Mouse (Mus musculus) macrophage (primary cell): Measurements from ENCODE around the gene Cpsf3. TPM values are rescaled to one million over a fixed set of nuclear protein-coding genes. Genes with fewer than 3 reads are reported as not detected.

Experiments used
- H3K27ac ChIP-seq: fragments of 350-480 bp; formaldehyde crosslinking; 2 replicates; pipeline ENCODE4 v1.9.0; 2021
- H3K36me3 ChIP-seq: fragments of 350-480 bp; formaldehyde crosslinking; 2 replicates; pipeline ENCODE4 v1.9.0; 2021; ENCODE audit errors: inconsistent target
- H3K4me3 ChIP-seq: fragments of 350-480 bp; formaldehyde crosslinking; 2 replicates; pipeline ENCODE4 v1.9.0; 2021; ENCODE audit errors: inconsistent target
- H3K79me2 ChIP-seq: fragments of 350-480 bp; formaldehyde crosslinking; 2 replicates; pipeline ENCODE4 v1.9.0; 2021; ENCODE audit errors: inconsistent target
- WGBS: methylation state at CpG from one replicate; pipeline ENCODE4 v1.1.7; 2026; ENCODE audit warnings: inconsistent platforms; ENCODE audit not compliant: missing documents; 5-methylcytosine and 5-hydroxymethylcytosine counted together
- polyA plus RNA-seq: library from polyadenylated mRNA; stranded (reverse); fragments of 250-400 nt; gene quantifications from 3 replicates; pipeline ENCODE4 v1.2.4, GENCODE M21; 2018; ENCODE audit warnings: inconsistent platforms
- total RNA-seq, 78 experiments: library from RNA; depleted of rRNA; stranded (reverse); fragments of 250-400 nt; gene quantifications; 1 replicate in 9 of 78; 2 replicates in 24 of 78; 3 replicates in 43 of 78; 4 replicates in 2 of 78; pipeline ENCODE4 v1.2.4; 2018; ENCODE audit warnings: inconsistent platforms in 56 of 78

Gene Cpsf3
- total RNA-seq (2018; cell fraction: chromatin; rRNA removed), result 100 to 1,000 TPM in 6 of 26 experiments, 10 to 100 TPM in 20; 13.2 to 105 (median 59.4) TPM
- 10 to 100 TPM; 27.8 to 44.6 (median 38.7) TPM for total RNA-seq (2018; cell fraction: cytosol; rRNA removed)
- total RNA-seq (2018; cell fraction: nucleus; rRNA removed), result 10 to 100 TPM; 14.5 to 96.3 (median 47.1) TPM
- 39.6 to 58.9 TPM (median 52.0 TPM) in 3 replicates for polyA plus RNA-seq

DNA sequence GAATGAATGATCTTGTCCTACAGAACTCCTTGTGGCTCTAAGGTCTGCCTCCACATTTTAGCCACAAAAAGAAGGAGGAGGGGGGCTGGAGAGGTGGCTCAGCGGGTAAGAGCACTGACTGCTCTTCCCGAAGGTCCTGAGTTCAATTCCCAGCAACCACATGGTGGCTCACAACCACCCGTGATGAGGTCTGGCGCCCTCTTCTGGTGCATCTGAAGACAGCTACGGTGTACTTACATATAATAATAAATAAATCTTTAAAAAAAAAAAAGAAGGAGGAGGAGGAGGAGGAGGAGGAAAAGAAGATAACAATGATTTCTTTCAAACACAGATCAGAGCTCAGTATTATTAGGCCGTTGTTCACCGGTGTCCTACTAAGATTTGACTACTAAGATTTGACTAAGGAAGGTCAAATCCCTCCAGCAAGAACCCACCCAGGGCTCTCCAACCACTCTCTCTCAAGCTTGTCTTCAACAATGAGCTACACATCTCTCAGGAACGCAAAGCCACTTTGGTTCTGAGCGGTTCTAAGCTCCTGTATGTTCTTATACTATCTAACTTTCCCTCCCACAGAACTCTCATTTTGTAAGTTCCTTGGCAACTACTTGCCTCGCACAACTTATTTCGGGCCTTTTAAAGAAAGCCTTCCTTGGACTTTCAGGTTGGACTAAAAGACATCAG, at the start of gene Cpsf3:
TSS of gene Cpsf3 (plus strand) at position 631 of the 681 bp plus-strand sequence.
- peak within 1 kb of the TSS; percentile 92 for H3K27ac ChIP-seq
- 68% methylated on average over 6 of the region's 11 CpGs for WGBS
- peaks cover 82% of the 10 kb centered on the region for H3K79me2 ChIP-seq
- H3K4me3 ChIP-seq, result peak within 1 kb of the TSS; percentile 99
- H3K36me3 ChIP-seq, result peaks cover 3% of the 10 kb centered on the region

DNA sequence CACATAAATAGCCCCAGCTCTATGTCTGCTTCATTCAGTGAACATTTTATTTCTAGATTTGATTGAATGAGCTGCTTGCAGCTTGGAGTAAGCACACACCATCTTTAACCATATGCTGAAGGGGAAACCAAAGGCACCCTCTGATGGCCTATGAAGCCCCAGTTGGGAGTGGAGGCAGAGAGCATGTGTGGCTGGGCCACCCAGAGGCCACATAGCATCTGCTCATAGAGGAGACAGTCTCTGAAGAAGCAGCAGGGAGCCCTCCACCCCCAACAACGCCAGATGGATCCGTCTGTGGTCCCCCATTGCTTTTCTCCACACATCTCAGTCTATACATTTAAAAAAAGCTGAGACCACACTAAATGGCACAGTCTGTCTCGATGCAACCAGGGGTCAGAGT, 43.2 kb upstream of the Cpsf3 start:
- Histone ChIP-seq H3K4me3 (no peak overlapping the region), H3K36me3 (no peaks in the 10 kb centered on the region), H3K79me2 (no peaks in the 10 kb centered on the region), H3K27ac (no peak overlapping the region)
- WGBS, result 95% methylated on average over 3 of the region's 3 CpGs

DNA sequence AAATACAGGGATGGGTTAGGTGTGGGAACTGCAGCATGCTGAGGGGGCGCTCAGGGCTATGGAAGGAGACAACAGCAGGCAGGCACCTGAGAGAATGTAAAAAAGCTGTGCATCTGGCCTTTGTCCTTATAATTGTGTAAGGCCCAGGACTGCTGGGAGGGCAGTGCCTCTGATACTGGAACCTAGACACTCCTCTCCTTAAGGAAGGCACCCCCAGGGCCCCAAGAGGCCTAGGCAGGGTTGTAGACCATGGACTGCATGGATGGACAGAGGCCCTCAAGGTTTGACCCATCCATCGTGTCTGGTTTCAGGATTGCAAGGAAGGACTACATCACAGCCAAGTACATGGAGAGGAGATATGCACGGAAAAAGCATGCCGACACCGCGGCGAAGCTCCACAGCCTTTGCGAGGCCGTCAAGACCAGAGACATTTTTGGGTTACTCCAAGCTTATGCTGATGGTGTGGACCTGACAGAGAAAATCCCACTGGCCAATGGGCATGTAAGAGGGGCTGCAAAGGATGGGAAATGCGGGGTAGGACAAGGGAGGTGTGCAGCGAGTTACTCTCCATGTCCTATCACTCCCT, 40.7 kb upstream of the Cpsf3 start:
- Histone ChIP-seq H3K27ac (no peak overlapping the region), H3K79me2 (no peaks in the 10 kb centered on the region), H3K36me3 (no peaks in the 10 kb centered on the region), H3K4me3 (no peak overlapping the region)
- WGBS, result 93% methylated on average over 11 of the region's 11 CpGs

DNA sequence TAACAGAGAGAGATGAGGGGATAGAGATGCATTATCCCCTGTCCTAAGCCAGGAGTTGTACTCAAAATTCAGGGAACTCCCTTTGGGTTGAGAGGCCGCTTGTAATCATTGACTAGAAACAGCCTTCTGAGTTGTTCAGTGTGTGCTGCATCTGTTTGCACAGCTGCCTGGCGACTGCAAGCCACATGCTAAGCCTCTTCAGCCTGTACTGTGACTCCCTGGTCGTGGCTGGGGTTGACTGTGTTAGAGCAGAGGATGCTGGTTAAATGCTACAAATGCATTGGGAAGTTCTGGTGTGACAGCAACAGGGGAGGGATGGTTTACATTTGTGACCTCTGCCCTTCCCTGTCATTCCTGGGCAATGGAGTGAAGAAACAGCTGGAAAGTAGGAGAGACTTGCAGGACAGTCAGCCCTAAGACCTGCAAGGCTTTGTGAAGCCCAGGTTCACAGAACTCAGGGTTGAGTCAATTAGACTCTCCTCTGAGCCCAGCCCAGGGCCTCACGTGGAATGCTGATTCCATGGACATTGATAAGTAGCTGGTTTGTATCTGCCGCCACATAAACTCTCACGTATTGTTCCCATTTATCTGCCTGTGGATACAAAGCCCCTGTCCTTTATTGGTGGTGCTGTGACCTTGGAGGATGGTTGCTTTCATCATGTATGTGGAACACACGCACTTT, 37.3 kb upstream of the Cpsf3 start:
- Histone ChIP-seq H3K36me3 (no peaks in the 10 kb centered on the region), H3K4me3 (no peak overlapping the region), H3K27ac (no peak overlapping the region), H3K79me2 (no peaks in the 10 kb centered on the region)
- 87% methylated on average over 6 of the region's 7 CpGs for WGBS

DNA sequence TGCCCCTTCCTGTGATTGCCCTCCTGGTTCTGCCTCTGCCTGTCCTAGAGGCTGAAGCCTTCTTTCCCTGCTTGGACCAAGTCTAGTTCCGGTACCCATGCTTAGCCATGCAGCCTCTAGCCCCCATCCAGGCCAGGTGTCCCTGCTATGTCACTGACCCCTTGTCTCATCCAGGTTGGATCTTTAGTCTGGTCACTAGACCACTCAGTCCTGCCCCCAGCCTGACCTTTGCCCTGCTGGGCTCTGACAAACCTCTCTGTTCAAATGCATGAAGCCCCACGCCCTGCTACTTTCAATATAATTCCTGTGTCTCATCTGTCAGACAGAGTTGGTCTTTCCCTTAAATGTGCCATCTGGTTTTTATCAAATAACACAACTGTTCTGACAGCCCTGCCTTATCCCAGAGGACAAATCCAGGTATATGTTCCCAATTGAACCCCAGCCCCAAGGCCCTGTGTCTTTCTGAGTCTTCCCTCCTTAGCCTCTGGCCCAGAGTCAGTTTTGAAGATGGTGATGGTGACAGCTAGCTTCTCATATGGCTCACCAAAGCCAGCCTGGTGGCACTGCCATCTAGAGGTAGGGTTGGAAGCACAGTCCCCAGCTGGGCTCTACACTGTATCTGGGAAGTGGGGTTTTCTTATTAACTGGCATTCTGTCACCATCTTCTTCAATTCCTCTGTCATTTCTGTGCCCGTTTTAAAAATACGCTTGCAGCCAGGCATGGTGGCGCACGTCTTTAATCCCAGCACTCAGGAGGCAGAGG, 24.5 kb upstream of the Cpsf3 start:
- H3K79me2 ChIP-seq, result no peaks in the 10 kb centered on the region
- H3K27ac ChIP-seq, result no peak overlapping the region
- 95% methylated on average over 6 of the region's 6 CpGs for WGBS
- no peak overlapping the region for H3K4me3 ChIP-seq
- H3K36me3 ChIP-seq, result no peaks in the 10 kb centered on the region

DNA sequence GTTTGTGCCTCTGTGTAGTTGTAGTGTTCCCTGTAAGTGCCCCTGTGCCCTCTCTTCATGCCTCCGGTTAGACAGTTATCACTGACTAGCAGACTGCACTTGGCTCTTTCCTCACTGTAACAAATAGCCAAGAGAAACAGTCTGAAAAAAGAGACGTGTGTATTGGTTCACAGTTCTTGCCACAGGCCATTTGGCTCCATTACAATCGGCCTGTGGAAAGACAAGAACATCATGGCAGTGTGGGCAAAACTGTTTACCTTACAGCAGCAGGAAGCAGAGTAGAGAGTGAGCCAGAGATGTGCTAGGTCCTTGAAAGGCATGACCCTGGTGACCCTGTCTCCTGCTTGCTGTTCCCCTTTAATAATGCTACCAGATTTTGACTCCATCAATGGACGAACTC, 23.7 kb upstream of the Cpsf3 start:
- WGBS, result 91% methylated on average over 4 of the region's 4 CpGs
- no peaks in the 10 kb centered on the region for H3K36me3 ChIP-seq
- H3K27ac ChIP-seq, result no peak overlapping the region
- H3K79me2 ChIP-seq, result no peaks in the 10 kb centered on the region
- no peak overlapping the region for H3K4me3 ChIP-seq

DNA sequence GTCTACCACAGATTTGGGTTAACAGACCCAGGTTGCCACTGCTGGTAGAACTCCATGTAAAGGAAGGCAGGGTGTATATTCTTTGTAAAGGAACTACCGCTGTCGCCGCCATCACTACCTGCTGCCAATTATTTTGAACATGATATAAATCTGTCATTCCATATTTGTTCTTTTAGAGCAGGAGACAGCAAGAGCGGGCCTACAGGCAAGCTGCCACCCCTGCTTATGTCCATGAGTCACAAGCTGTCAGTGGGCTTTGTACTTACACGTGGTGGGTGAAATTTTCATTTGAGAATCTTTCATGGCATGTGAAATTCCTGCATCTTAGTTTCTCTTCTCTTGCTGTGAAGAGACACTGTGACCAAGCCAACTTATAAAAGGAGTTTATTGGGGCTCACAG, 21.9 kb upstream of the Cpsf3 start:
- no peaks in the 10 kb centered on the region for H3K36me3 ChIP-seq
- no peaks in the 10 kb centered on the region for H3K79me2 ChIP-seq
- H3K4me3 ChIP-seq, result no peak overlapping the region
- H3K27ac ChIP-seq, result no peak overlapping the region
- 90% methylated on average over 5 of the region's 5 CpGs for WGBS

DNA sequence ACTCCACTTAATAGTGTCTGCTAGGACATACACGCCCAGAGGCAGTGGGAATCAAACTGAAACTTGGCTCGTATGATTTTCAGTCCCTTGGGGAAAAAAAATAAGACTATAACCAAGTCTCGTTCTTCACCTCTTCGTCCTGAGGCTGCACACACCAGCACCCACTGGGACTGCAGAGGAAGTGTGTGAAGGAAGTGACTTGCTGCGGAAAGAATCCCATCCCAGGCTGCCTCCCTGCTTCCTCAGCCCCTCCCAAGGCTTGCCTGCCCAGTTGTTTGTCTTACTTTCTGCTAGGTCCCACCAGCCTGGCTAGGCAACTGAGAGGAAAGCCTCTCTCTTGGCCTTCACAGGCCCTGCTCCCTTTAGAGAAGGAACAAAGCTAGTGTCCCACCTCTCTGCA, 20.9 kb upstream of the Cpsf3 start:
- Histone ChIP-seq H3K36me3 (no peaks in the 10 kb centered on the region), H3K79me2 (no peaks in the 10 kb centered on the region), H3K4me3 (no peak overlapping the region), H3K27ac (peak overlapping the region; percentile 49)
- WGBS, result 17% methylated on average over 5 of the region's 5 CpGs

DNA sequence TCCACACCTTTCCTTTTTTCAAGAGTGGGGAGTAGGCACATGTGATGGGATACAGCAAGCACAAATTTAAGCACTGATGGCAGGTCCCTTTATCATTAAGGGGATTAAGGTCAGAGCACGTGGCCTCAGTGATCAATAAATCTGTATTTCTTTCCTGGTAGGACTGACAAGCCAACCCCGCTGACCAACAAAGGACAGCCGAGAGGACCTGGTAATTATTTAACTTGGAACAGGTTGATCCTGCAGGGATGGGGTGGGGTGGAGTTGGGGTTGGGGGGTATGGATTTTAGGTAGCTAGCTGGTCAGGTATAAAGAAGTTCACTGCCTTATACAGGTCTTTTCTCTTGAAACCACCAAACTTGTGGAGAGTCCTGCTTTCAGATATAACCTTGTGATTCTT, 20.2 kb upstream of the Cpsf3 start:
- 96% methylated on average over 3 of the region's 3 CpGs for WGBS
- peaks cover 5% of the 10 kb centered on the region; the same call in 1 of the 2 replicates for H3K36me3 ChIP-seq
- no peaks in the 10 kb centered on the region for H3K79me2 ChIP-seq
- no peak overlapping the region; the same call in 1 of the 2 replicates for H3K27ac ChIP-seq
- H3K4me3 ChIP-seq, result no peak overlapping the region

DNA sequence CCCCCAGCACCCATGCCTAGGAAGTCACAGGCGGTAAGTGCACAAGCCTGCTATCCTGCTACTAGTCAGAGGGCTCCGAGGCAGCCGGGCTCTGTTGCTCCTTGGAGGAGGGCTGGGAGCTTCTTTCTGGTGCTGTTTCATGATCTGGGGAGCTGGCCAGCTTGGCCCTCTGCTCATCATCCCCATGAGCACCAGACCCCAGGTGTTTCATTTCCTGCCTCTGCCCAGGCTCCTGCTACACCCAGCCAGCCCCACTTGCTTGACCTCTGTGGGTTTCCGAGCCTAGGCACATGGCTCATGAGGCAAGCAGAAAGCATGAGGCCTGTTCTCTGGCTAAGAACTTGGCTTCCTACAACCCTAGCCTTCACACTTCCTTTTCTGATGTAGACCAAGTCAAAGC, 19.7 kb upstream of the Cpsf3 start:
- Histone ChIP-seq H3K36me3 (peaks cover 10% of the 10 kb centered on the region; the same call in 1 of the 2 replicates), H3K27ac (no peak overlapping the region), H3K4me3 (no peak overlapping the region), H3K79me2 (no peaks in the 10 kb centered on the region)
- WGBS, result 100% methylated on average over 4 of the region's 4 CpGs

DNA sequence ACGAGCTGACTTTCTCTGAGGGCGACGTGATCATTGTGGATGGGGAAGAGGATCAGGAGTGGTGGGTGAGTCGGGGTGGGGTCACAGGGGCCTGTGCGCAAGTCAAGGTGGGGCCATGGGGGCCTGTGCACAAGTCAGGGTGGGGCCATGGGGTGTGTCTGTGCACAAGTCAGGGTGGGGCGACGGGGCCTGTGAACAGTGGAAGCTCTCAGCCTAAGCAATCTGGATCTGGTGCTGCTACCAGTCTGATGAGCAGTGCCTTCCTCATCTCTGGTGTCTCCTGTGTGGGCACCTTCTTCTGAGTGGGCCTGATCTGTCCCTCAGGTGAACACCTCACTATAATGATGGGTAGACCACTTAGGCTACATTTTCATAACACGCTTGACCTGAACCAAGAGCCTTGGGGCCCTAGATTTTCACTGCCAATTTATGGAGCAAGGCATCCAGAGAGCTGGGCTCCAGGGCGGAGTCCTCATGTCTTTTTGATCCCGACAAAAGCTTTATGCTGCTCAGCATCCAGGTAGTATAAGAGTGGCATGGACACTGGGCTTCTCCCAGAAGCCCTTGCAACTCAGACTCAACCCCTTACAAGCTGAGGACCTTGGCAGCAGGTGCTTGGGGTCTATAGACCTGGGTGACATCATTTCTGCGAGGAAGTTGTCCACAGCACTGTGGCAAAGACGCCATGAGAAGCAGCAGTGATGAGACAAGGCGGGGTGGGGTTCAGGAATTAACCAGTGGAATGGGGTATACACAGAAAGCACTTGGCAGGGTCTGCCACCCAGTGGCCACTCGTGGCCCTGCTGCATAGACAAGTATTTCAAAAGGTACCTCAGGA, 19.0 kb upstream of the Cpsf3 start:
- H3K36me3 ChIP-seq, result peaks cover 17% of the 10 kb centered on the region; the same call in 1 of the 2 replicates
- WGBS, result 81% methylated on average over 14 of the region's 14 CpGs
- no peak overlapping the region for H3K27ac ChIP-seq
- no peaks in the 10 kb centered on the region for H3K79me2 ChIP-seq
- no peak overlapping the region for H3K4me3 ChIP-seq

DNA sequence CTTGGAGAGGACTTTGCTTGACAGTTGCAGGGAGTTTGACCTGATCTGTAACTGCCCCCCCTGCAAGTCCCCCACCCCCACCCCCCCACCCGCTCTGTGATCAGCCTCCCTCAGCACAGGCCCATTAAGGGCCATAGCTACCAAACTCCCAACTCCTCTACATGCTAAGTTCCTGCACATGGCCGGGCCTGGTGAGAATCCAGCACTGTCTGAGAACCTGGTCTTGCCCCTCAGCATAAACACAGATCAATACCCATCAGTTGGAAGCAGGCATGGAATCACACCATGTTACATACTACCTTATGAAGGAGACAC, 18.4 kb upstream of the Cpsf3 start:
- Histone ChIP-seq H3K36me3 (peaks cover 22% of the 10 kb centered on the region), H3K4me3 (no peak overlapping the region), H3K27ac (no peak overlapping the region), H3K79me2 (no peaks in the 10 kb centered on the region)
- WGBS, result 86% methylated on average over 2 of the region's 2 CpGs

DNA sequence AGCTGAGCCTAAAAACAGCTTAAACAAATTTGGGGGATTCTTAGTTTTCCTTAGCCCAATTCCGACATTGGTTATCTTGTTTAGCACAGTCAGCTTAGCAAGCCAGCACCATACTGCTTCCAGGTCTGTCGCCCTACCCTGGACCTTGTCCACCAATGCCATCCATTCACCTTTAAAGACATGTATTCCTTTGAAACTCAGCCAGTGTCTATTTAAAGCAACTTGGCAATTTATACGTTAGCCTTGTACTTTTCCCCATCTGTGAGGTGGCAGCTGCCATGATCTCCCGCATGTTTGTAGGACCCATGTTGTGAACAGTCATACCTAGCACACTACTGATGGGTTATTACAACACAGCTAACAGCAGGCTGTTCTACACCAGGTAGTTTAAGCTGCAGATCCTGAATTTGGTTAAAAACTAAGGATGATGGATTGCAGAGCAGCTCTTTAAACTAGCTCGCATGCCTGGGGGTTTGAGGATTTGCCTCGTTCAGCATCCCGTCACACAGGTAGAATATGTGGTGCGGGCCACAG, 17.0 kb upstream of the Cpsf3 start:
- Histone ChIP-seq H3K27ac (no peak overlapping the region), H3K4me3 (no peak overlapping the region), H3K36me3 (peaks cover 30% of the 10 kb centered on the region), H3K79me2 (no peaks in the 10 kb centered on the region)
- 96% methylated on average over 8 of the region's 8 CpGs for WGBS
